Mouse (Mus musculus) embryonic facial prominence, embryonic 12.5 days (tissue): ENCODE data around the gene Pbld1. TPM values are rescaled to one million over a fixed set of nuclear protein-coding genes. Genes with fewer than 3 reads are reported as not detected.

Source experiments
- ATAC-seq: fragments of 200-750 bp; cut with Nextera tagmentation; 2 replicates; pipeline ENCODE4 v1.8.0; 2017; ENCODE audit not compliant: insufficient number of reproducible peaks, insufficient read depth, low FRiP score, low TSS enrichment
- H3K27ac ChIP-seq: fragments of 300-500 bp; sonication (generic); 2 replicates; pipeline ENCODE4 v1.5.1; 2016; ENCODE audit warnings: mild to moderate bottlenecking
- H3K27me3 ChIP-seq: fragments of 300-500 bp; sonication (generic); 2 replicates; pipeline ENCODE4 v1.6.1; 2016; ENCODE audit warnings: mild to moderate bottlenecking, moderate library complexity
- H3K36me3 ChIP-seq: fragments of 300-500 bp; sonication (generic); 2 replicates; pipeline ENCODE4 v1.6.1; 2016; ENCODE audit warnings: mild to moderate bottlenecking
- H3K4me1 ChIP-seq: fragments of 300-500 bp; sonication (generic); 2 replicates; pipeline ENCODE4 v1.6.1; 2016
- H3K4me2 ChIP-seq: fragments of 300-500 bp; sonication (generic); replicated peaks from 2 replicates; pipeline ENCODE4 v1.6.1; 2016; ENCODE audit warnings: mild to moderate bottlenecking, moderate library complexity
- H3K4me3 ChIP-seq: fragments of 300-500 bp; sonication (generic); 2 replicates; pipeline ENCODE4 v1.5.1; 2016; ENCODE audit warnings: mild to moderate bottlenecking
- H3K9ac ChIP-seq: fragments of 300-500 bp; sonication (generic); 2 replicates; pipeline ENCODE4 v1.6.1; 2016; ENCODE audit warnings: mild to moderate bottlenecking, moderate library complexity
- H3K9me3 ChIP-seq: fragments of 300-500 bp; sonication (generic); 2 replicates; pipeline ENCODE4 v1.6.1; 2016; ENCODE audit warnings: mild to moderate bottlenecking, moderate library complexity
- WGBS: fragments of 180-500 bp; shearing (Covaris S2); methylation state at CpG from one replicate; pipeline ENCODE4 v1.1.7; 2016; 5-methylcytosine and 5-hydroxymethylcytosine counted together
- polyA plus RNA-seq: library from polyadenylated mRNA; unstranded; fragments of >200 nt; fragmentation: Nextera tagmentation; extraction: Ambion mirVana; gene quantifications from 2 replicates; pipeline ENCODE4 v1.2.1, GENCODE M21; 2016

The Pbld1 gene
- 1.4 and 2.1 TPM in 2 replicates for polyA plus RNA-seq

DNA sequence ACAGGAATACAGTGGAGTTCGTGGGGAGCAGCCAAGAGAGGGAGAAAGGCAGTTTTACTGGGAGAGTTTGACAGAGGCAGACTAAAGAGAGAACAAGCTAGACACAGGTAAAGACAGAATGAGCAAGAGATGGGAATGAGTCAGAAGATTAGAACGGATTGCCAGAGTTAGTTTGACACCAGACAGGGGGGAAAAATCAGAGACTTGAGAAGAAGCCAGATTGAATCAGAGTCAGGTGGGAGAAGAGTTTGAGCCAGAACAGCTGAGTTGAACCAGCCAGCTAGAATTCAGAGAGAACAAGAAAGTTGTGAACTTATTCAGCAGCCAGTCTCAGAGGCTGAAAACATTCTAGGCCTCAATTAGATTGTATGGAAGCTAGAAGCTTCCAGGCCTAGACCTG, at the start of gene Pbld1:
Pbld1 (plus strand) TSS at position 301 of the 400 bp plus-strand sequence.
- Histone ChIP-seq H3K27me3 (no peaks in the 10 kb centered on the region), H3K4me3 (no peak within 1 kb of the TSS), H3K9ac (no peak within 1 kb of the TSS), H3K9me3 (no peaks in the 10 kb centered on the region), H3K4me2 (no peak within 1 kb of the TSS), H3K27ac (no peak within 1 kb of the TSS), H3K4me1 (no peaks in the 10 kb centered on the region), H3K36me3 (no peaks in the 10 kb centered on the region)
- no peak for ATAC-seq
- 86% methylated on average over 2 of the region's 2 CpGs for WGBS

DNA sequence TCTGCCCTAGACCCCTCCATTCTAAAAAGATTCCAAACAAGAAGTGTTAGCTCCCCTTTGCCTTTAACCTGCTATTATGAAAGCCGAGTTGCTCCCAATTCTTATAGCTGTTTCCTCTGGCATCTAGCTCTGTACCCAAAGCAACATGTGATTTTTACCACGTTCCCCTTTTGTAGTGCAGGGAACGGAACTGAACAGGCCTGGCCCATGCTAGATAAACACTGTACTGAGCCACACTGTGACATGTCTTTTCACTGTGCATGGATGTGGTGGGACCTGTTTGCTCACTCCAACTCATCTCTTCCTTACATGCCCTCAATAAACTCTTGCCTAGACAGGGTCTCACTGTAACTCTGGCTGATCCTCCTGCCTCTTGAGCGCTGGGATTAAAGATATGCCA, 49.7 kb upstream of the Pbld1 start:
- WGBS: 84% methylated on average over 4 of the region's 4 CpGs
- H3K27me3 ChIP-seq: no peaks in the 10 kb centered on the region
- ATAC-seq: no peak
- no peak overlapping the region for H3K27ac ChIP-seq
- H3K4me1 ChIP-seq: no peaks in the 10 kb centered on the region
- H3K36me3 ChIP-seq: peaks cover 89% of the 10 kb centered on the region
- H3K4me2 ChIP-seq: no peak overlapping the region
- H3K9ac ChIP-seq: no peak overlapping the region
- H3K4me3 ChIP-seq: no peak overlapping the region
- H3K9me3 ChIP-seq: no peaks in the 10 kb centered on the region

DNA sequence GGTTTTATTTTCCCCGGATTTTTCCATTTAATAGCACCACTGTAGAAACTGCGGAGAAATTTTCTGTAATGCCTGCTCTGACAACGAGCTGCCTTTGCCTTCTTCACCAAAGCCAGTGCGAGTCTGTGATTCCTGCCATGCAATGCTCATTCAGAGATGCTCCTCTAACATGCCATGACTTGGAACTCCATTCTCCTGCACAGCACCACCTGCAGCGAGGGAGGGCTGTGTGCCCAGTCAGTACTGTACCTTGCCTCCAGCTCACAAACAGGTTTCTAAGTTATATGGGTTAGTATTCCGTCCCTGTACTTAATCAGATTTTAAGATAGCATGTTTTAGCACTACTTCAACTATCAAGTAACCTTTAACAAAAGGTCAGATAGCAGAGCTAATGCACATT, 48.4 kb upstream of the Pbld1 start:
- Histone ChIP-seq H3K4me2 (no peak overlapping the region), H3K9me3 (no peaks in the 10 kb centered on the region), H3K9ac (no peak overlapping the region), H3K4me3 (no peak overlapping the region), H3K27ac (no peak overlapping the region), H3K36me3 (peaks cover 89% of the 10 kb centered on the region), H3K27me3 (no peaks in the 10 kb centered on the region), H3K4me1 (no peaks in the 10 kb centered on the region)
- no peak for ATAC-seq
- WGBS: 89% methylated on average over 6 of the region's 6 CpGs

DNA sequence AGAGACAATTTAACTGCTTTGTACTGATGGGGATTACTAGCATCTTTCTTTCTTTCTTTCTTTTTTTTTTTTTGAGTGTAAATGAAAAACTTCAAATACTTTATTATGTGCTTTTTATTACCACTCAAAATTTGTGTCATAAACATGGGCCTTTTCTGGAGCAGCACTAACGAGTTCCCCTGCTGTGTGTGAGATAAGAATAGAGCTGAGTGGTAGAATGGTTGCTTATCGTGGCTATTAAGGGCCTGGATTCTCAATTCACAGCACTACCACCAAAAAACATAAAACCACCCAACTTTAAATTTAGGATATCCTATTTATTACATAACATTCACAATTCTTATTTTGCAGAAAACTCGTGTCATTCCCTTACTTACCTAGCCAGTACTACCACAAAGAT, 46.5 kb upstream of the Pbld1 start:
- Histone ChIP-seq H3K9ac (no peak overlapping the region), H3K4me1 (no peaks in the 10 kb centered on the region), H3K36me3 (peaks cover 87% of the 10 kb centered on the region), H3K27ac (no peak overlapping the region), H3K27me3 (no peaks in the 10 kb centered on the region), H3K4me2 (no peak overlapping the region), H3K4me3 (no peak overlapping the region), H3K9me3 (no peaks in the 10 kb centered on the region)
- ATAC-seq: no peak
- WGBS: 86% methylated on average over 3 of the region's 3 CpGs

DNA sequence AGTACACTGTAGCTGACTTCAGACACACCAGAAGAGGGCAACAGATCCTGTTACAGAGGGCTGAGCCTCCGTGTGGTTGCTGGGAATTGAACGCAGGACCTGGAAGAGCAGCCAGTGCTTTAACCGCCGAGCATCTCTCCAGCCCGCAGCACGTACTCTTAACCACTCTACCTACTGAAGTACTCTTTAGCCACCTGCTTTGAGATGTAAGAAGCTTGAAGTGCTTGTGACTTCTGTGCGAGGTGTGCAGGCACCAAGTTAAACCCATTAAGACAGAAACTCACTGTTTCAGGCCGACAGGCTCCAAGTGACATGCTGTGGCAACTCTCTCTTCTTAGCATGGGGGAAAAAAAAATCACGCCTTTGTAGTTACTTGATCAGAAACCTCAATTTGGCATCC, 45.8 kb upstream of the Pbld1 start:
- Histone ChIP-seq H3K27ac (no peak overlapping the region), H3K4me2 (no peak overlapping the region), H3K4me3 (no peak overlapping the region), H3K9me3 (no peaks in the 10 kb centered on the region), H3K9ac (no peak overlapping the region), H3K36me3 (peaks cover 83% of the 10 kb centered on the region), H3K27me3 (no peaks in the 10 kb centered on the region), H3K4me1 (no peaks in the 10 kb centered on the region)
- 89% methylated on average over 9 of the region's 9 CpGs for WGBS
- ATAC-seq: no peak

DNA sequence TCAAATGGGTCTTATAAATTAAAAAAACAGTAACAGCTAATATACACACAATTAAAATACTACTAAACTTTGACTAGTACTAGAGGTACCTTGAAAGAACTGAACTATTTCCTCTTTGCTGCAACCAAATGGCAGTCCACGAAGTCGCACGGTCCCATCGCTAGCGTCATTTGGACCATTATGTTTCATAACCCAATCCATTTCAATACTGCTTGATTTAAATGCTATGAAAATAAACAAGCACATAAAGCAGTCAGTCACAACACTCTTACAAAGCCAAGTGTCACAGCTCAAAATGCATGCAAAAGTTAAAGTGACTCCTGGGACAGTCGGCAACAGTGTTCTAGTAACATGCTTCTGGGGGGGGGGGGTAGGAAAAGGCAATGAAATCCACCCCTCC, 40.7 kb upstream of the Pbld1 start:
- Histone ChIP-seq H3K4me2 (no peak overlapping the region), H3K27me3 (no peaks in the 10 kb centered on the region), H3K4me1 (peaks cover 21% of the 10 kb centered on the region), H3K9me3 (no peaks in the 10 kb centered on the region), H3K36me3 (peaks cover 36% of the 10 kb centered on the region), H3K27ac (no peak overlapping the region), H3K4me3 (no peak overlapping the region), H3K9ac (no peak overlapping the region)
- WGBS: 91% methylated on average over 6 of the region's 6 CpGs
- no peak for ATAC-seq

DNA sequence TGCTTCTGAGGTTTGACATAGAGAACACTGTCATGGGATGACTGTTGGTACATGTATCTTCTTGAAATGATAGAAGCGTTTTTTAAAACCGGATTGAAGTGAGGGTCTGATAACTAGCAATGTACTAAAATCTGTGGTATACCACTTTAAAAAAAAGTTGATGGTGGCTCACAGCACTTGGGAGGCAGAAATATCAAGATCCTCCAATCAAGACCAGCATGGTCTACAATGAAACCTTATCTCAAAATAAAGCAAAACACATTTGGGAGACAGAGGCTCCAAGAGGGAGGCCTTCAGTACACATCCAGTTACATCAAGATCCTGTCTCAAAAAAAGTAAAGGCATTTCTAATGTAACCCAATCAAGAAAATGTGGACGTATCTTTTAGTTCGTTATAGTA, 38.3 kb upstream of the Pbld1 start:
- Histone ChIP-seq H3K27ac (no peak overlapping the region), H3K4me2 (peak overlapping the region; percentile 62), H3K9me3 (no peaks in the 10 kb centered on the region), H3K9ac (peak overlapping the region; percentile 36), H3K36me3 (peaks cover 13% of the 10 kb centered on the region), H3K4me3 (peak overlapping the region; percentile 79), H3K27me3 (no peaks in the 10 kb centered on the region), H3K4me1 (peaks cover 37% of the 10 kb centered on the region)
- ATAC-seq: no peak
- 39% methylated on average over 4 of the region's 4 CpGs for WGBS

DNA sequence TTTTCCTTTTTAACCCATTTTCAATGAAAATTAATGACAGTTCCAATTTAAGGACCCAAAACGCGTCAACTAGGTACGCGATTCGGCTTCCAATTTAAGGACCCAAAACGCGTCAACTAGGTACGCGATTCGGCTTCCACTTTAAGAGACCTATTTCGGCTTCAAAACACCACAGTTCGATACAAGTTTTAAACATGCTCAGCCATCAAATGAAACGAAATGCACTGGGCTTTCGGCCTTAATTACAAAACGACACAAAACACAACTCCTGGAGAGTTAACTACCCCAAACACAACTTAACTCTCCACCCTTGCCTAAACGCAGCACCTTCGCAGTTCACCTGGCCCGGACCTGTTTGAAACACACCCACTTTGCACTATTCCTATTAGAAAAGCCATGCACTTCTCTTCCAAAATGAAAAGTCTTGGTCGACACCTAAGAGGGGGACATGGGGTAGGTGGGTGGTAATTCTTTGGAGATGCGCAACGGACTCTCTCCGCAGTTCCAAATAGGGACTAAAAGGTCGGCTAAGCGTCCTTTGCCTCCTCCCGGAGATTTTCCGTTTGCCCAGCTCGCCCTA, 37.3 kb upstream of the Pbld1 start:
- Histone ChIP-seq H3K4me2 (peak overlapping the region; percentile 62), H3K36me3 (peaks cover 4% of the 10 kb centered on the region), H3K9me3 (no peaks in the 10 kb centered on the region), H3K27ac (peak overlapping the region; percentile 100), H3K4me3 (peak overlapping the region; percentile 79), H3K9ac (peak overlapping the region; percentile 96), H3K4me1 (peaks cover 40% of the 10 kb centered on the region), H3K27me3 (no peaks in the 10 kb centered on the region)
- WGBS: under 1% methylated on average over 27 of the region's 27 CpGs
- ATAC-seq: no peak

DNA sequence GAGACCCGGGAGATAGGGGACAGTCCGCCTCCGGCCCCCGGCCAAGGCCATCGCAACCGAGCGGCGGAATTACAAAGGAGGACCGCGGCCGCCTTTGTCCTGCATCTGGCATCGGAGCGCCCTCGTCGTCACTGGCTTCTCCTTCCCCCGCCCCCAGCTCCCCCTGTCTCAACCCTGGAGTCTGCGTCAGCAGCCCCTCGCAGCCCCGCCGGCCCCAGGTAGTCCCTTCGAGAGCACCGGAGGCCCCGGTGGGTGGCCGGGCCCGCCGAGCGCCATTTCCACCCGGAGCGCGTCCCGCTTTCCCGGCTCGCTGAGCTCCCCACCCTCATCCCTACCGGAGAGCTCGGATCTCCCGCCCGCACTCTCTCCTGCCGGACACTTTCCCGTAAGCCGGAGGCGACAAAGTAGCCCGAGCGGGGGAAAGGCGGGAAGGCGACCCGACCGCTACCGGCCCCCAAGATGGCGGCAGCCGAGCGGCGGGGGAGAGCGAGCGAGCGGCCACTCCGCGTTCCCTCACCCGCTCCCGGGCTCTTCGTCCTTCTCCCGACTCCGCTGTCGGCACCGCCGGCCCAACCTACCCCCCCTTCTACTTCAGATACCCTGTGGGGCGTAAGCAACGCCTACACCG, 36.7 kb upstream of the Pbld1 start:
- Histone ChIP-seq H3K27me3 (no peaks in the 10 kb centered on the region), H3K4me1 (peaks cover 40% of the 10 kb centered on the region), H3K9ac (peak overlapping the region; percentile 96), H3K4me3 (peak overlapping the region; percentile 79), H3K9me3 (no peaks in the 10 kb centered on the region), H3K27ac (peak overlapping the region; percentile 100), H3K4me2 (peak overlapping the region; percentile 62), H3K36me3 (no peaks in the 10 kb centered on the region)
- peak; percentile 23; the same call in 1 of the 2 replicates for ATAC-seq
- WGBS: under 1% methylated on average over 62 of the region's 68 CpGs

DNA sequence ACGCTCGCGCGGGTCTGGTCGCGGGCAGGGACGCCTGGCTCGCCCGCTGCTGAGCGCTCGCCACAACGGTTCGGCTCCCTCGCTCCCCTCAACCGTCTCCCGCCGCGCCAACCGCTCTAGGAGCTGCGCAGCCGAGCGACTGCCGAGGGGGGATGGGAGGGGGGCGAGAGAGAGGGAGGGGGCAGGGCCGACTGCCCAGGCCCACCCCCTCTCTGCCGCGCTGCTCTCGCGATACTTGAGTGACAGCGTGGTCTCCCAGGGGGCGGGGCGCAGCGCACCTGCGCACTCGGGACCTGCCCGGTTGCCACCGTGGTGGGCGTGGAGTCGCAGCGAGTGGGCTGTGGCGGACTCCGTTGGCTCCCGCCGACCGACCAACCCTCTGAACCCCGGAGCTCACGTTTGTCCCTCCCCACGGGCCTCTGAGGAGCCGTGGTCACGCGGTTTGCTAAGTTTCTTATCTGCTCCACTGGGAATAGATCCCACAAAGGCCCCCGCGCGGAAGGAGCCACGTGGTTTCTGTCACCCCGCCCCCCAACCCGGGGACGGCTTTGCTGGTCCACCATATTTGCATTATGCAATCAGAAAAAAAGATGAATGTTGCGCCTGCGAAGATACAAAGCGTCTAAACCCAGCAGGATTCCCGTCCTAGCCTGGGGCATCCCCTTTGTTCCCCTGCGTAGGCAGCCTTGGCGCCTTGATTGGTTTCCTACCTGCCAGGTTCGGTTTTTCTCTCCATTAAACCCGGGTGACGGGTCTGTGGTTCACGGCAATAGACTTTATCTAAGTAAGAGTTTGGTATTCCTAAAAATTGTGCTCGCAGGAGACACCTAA, 36.0 kb upstream of the Pbld1 start, which contains the start of the genes Hnrnph3 and Pbld2:
Hnrnph3 (minus strand) TSS at position 469 of the 831 bp plus-strand sequence.
Pbld2 (plus strand) TSS at position 567 of the 831 bp plus-strand sequence.
- Histone ChIP-seq H3K36me3 (no peaks in the 10 kb centered on the region), H3K9me3 (no peaks in the 10 kb centered on the region), H3K9ac (peak within 1 kb of the TSS; percentile 96), H3K27ac (peak within 1 kb of the TSS; percentile 100), H3K4me1 (peaks cover 40% of the 10 kb centered on the region), H3K27me3 (no peaks in the 10 kb centered on the region), H3K4me2 (peak within 1 kb of the TSS; percentile 62), H3K4me3 (peak within 1 kb of the TSS; percentile 79)
- under 1% methylated on average over 68 of the region's 69 CpGs for WGBS
- peak; percentile 92 for ATAC-seq

DNA sequence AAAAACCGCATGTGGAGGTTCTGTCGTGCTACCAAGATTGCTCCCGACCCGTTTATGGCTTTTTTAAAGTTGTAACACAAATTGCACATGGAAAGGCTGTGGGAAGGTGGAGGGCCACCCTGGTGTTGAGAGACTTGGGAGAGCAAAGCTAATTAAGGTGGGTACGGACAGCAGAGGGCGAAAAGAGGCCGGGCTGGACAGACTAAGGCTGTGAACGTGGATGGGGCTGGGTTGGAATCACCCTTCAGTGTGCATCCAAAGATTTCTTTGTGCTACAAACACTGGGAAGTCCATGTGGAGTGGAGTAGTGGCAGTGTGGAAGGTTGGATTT, 35.4 kb upstream of the Pbld1 start:
- Histone ChIP-seq H3K27ac (peak overlapping the region; percentile 100), H3K4me1 (peaks cover 37% of the 10 kb centered on the region), H3K27me3 (no peaks in the 10 kb centered on the region), H3K36me3 (no peaks in the 10 kb centered on the region), H3K4me3 (peak overlapping the region; percentile 79), H3K9ac (peak overlapping the region; percentile 96), H3K9me3 (no peaks in the 10 kb centered on the region), H3K4me2 (peak overlapping the region; percentile 62)
- ATAC-seq: no peak
- WGBS: 0% methylated on average over 8 of the region's 8 CpGs

DNA sequence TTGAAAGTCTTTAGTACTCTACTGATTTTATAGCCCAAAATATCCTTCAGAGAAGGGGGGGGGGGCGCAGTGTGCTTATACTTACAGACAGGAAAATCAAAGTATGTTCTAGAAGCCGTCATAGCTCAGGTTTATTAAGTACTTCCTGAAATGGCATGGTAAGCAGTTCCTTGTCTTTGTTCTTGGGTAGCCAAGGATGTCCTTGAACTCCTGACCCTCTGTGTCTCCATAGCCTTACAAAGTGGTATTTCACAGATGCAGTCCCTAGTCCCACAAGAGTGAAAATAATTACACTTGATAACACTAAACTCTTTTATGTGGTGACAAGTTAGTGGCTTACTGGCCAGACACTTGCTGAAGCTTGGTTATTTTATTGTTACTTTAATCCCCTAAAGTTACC, 34.9 kb upstream of the Pbld1 start:
- Histone ChIP-seq H3K4me2 (peak overlapping the region; percentile 62), H3K36me3 (no peaks in the 10 kb centered on the region), H3K4me3 (peak overlapping the region; percentile 79), H3K9ac (peak overlapping the region; percentile 96; the same call in 1 of the 2 replicates), H3K27ac (peak overlapping the region; percentile 100), H3K9me3 (no peaks in the 10 kb centered on the region), H3K27me3 (no peaks in the 10 kb centered on the region), H3K4me1 (peaks cover 36% of the 10 kb centered on the region)
- ATAC-seq: no peak
- WGBS: 42% methylated on average over 2 of the region's 2 CpGs
